Mouse (Mus musculus): ENCODE data around the gene Mylpf. TPM values are rescaled to one million over a fixed set of nuclear protein-coding genes. Genes with fewer than 3 reads are reported as not detected.
"Not testable (repeated sequence)": the region's sequence is repeated elsewhere in the genome, so short reads cannot be mapped to it uniquely, and the experiment has no call there.

The Mylpf gene
- total and polyA plus RNA-seq, 3 experiments, result 0.94 to 2.8 TPM; not detected in 1

DNA sequence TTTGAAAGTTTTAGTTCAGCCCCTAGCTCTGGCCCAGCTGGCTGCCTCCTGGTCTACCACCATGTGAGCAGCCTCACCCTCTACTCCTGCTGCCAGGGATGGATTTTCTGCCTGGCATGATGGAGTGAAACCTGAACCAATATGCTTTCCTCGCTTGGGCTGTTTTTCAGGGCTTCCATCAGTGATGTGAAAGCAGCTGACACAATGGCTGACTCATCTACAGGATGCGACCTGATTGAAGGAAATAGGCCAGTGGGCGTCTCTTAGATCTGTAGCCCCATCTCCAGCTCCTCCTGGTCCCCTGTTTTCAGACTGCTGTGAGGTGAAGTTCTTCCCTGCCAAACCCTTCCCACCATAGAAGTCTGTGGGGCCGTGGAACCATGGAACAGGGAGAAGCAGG, 31.8 kb upstream of the Mylpf start:
- no peak overlapping the region for H3K4me3 ChIP-seq (ENCODE audit: low read depth, low read length)
- H3K36me3 ChIP-seq (replicated peaks), result peaks cover 2% of the 10 kb centered on the region
- H3K4me1 ChIP-seq (ENCODE audit: insufficient read depth, low read depth, low read length), result peaks cover 54% of the 10 kb centered on the region
- no peaks in the 10 kb centered on the region for H3K27me3 ChIP-seq (ENCODE audit: insufficient read depth, low read length)
- no peak for DNase-seq (ENCODE audit: low spot score)
- ATAC-seq (ENCODE audit: extremely low read depth, insufficient number of reproducible peaks, low FRiP score, poor library complexity, severe bottlenecking), result no peak
- TF ChIP-seq CTCF (IDR thresholded peaks at IDR 0.05; ENCODE audit: low read depth, low read length) (no peak), POLR2AphosphoS5 (IDR thresholded peaks at IDR 0.05; ENCODE audit: insufficient replicate concordance, low read depth, low read length) (no peak), TAL1 (conservative IDR thresholded peaks at IDR 0.05; ENCODE audit: low read depth, low read length) (no peak), GATA1 (IDR thresholded peaks at IDR 0.05; ENCODE audit: borderline replicate concordance, low read length) (no peak), GATA2 (IDR thresholded peaks at IDR 0.05; ENCODE audit: borderline replicate concordance, low read depth, low read length) (no peak)
- H3K9me3 ChIP-seq (replicated peaks), result peaks cover 4% of the 10 kb centered on the region; the same call in 1 of the 2 replicates

DNA sequence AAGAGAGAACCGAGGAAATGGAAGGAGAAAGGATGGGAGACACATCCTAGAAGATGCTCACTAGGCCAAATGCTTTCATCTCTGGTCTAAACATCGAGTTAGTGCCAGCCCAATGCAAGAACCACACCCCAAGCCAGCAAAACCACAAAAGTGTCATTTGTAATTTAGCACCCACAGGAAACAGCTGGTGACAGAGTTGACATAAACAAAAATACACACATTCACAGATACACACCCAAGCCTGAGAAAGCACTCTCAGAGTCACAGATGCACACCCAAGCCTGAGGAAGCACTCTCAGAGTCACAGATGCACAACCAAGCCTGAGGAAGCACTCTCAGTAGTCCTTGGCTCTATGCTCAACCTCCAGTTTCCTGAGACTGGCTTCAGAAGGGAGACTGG, 27.9 kb upstream of the Mylpf start:
- Histone ChIP-seq H3K4me3 (ENCODE audit: low read depth, low read length) (no peak overlapping the region; the same call in 1 of the 2 replicates), H3K9me3 (replicated peaks) (peaks cover 4% of the 10 kb centered on the region; the same call in 1 of the 2 replicates), H3K4me1 (ENCODE audit: insufficient read depth, low read depth, low read length) (peaks cover 73% of the 10 kb centered on the region), H3K36me3 (replicated peaks) (peaks cover 2% of the 10 kb centered on the region), H3K27me3 (ENCODE audit: insufficient read depth, low read length) (no peaks in the 10 kb centered on the region)
- TF ChIP-seq POLR2AphosphoS5 (IDR thresholded peaks at IDR 0.05; ENCODE audit: insufficient replicate concordance, low read depth, low read length) (no peak), GATA2 (IDR thresholded peaks at IDR 0.05; ENCODE audit: borderline replicate concordance, low read depth, low read length) (no peak), TAL1 (conservative IDR thresholded peaks at IDR 0.05; ENCODE audit: low read depth, low read length) (no peak), CTCF (IDR thresholded peaks at IDR 0.05; ENCODE audit: low read depth, low read length) (no peak), GATA1 (IDR thresholded peaks at IDR 0.05; ENCODE audit: borderline replicate concordance, low read length) (no peak)
- DNase-seq (ENCODE audit: low spot score) (no peak), ATAC-seq (ENCODE audit: extremely low read depth, insufficient number of reproducible peaks, low FRiP score, poor library complexity, severe bottlenecking) (peak; percentile 62)

DNA sequence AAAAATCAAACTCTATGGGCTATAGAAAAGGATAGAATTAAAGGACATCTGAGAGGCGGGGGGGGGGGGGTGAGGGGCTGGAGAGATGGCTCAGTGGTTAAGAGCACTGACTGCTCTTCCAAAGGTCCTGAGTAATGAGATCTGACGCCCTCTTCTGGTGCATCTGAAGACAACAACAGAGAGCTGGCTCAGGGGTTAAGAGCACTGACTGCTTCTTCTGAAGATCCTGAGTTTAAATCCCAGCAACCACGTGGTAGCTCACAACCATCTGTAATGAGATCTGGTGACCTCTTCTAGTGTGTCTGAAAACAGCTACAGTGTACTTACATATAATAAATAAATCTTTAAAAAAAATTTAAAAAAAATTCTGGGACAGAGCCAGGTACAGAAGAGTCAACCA, 27.0 kb upstream of the Mylpf start:
- peaks cover 78% of the 10 kb centered on the region for H3K4me1 ChIP-seq (ENCODE audit: insufficient read depth, low read depth, low read length)

DNA sequence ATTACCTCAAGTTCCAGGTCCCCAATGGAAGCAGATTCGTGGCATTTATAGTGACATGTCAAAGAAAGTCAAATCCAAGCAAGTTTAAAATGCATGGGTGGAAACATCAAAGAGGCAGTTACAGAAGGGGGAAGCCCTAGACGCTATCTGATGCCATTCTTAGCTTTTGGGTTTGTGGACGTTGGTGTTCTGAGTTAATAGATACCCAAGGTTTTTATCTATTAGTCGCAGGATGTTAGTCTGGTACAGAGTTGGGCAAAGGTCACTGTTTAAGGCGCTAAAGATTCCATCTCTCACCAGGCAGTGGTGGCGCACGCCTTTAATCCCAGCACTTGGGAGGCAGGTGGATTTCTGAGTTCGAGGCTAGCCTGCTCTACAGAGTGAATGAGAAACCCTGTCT, 25.3 kb upstream of the Mylpf start:
- Histone ChIP-seq H3K27me3 (ENCODE audit: insufficient read depth, low read length) (no peaks in the 10 kb centered on the region), H3K9me3 (replicated peaks) (peaks cover 4% of the 10 kb centered on the region; the same call in 1 of the 2 replicates), H3K4me3 (ENCODE audit: low read depth, low read length) (no peak overlapping the region), H3K36me3 (replicated peaks) (peaks cover 13% of the 10 kb centered on the region), H3K4me1 (ENCODE audit: insufficient read depth, low read depth, low read length) (peaks cover 74% of the 10 kb centered on the region)
- DNase-seq (ENCODE audit: low spot score) (peak; percentile 60), ATAC-seq (ENCODE audit: extremely low read depth, insufficient number of reproducible peaks, low FRiP score, poor library complexity, severe bottlenecking) (peak; percentile 58)
- TF ChIP-seq GATA2 (IDR thresholded peaks at IDR 0.05; ENCODE audit: borderline replicate concordance, low read depth, low read length) (no peak), TAL1 (conservative IDR thresholded peaks at IDR 0.05; ENCODE audit: low read depth, low read length) (peak; percentile 78)

More for the DNA sequence above, 27.0 kb upstream of the Mylpf start:
- not testable (repeated sequence) for H3K4me3 ChIP-seq (ENCODE audit: low read depth, low read length); ATAC-seq (ENCODE audit: extremely low read depth, insufficient number of reproducible peaks, low FRiP score, poor library complexity, severe bottlenecking); H3K9me3 ChIP-seq (replicated peaks); DNase-seq (ENCODE audit: low spot score); H3K36me3 ChIP-seq (replicated peaks); H3K27me3 ChIP-seq (ENCODE audit: insufficient read depth, low read length)

DNA sequence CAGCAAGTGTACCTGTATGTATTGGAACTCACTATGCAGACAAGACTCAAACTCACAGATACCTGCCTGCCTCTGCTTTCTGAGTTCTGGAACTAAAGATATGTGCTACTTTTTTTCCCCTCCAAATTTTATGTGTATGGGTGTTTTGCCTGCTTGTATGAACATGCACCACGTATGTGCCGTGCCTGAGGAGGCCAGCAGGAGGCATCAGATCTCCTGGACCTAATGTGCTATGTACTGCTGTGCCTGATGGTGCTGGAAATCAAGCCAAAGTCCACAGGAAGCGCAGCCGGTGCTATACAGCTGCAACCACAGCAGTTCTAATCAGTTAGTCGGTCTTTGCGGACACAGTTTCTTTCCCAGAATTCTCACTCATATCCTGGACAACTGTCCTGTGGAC, 24.9 kb upstream of the Mylpf start:
- H3K9me3 ChIP-seq (replicated peaks), result peaks cover 4% of the 10 kb centered on the region; the same call in 1 of the 2 replicates
- no peak overlapping the region for H3K4me3 ChIP-seq (ENCODE audit: low read depth, low read length)
- H3K36me3 ChIP-seq (replicated peaks), result peaks cover 18% of the 10 kb centered on the region
- ATAC-seq (ENCODE audit: extremely low read depth, insufficient number of reproducible peaks, low FRiP score, poor library complexity, severe bottlenecking), result no peak
- no peaks in the 10 kb centered on the region for H3K27me3 ChIP-seq (ENCODE audit: insufficient read depth, low read length)
- H3K4me1 ChIP-seq (ENCODE audit: insufficient read depth, low read depth, low read length), result peaks cover 79% of the 10 kb centered on the region
- TF ChIP-seq GATA1 (IDR thresholded peaks at IDR 0.05; ENCODE audit: borderline replicate concordance, low read length) (no peak), CTCF (IDR thresholded peaks at IDR 0.05; ENCODE audit: low read depth, low read length) (0 out of 2 replicates have a peak, but pooled peaks have one; percentile 29), TAL1 (conservative IDR thresholded peaks at IDR 0.05; ENCODE audit: low read depth, low read length) (no peak), GATA2 (IDR thresholded peaks at IDR 0.05; ENCODE audit: borderline replicate concordance, low read depth, low read length) (no peak), POLR2AphosphoS5 (IDR thresholded peaks at IDR 0.05; ENCODE audit: insufficient replicate concordance, low read depth, low read length) (no peak)
- no peak for DNase-seq (ENCODE audit: low spot score)

DNA sequence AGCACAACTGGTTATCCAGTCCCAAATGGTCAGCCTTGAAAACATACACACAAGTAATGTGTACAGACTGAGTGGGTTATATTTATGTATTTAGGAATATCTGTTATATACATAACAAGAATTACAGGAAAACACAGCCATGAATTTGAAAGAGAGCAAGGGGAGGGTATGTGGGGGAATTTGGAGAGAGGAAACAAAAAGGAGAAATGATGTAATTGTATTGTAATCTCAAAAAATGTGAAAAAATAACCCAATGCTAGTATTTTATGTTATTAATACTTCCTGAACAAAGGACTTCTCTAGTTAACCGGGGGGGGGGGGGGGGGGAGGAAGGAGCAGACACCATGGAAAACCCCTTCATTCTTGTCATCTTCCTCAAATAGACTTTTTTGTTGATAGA, 24.0 kb upstream of the Mylpf start:
- no peak for DNase-seq (ENCODE audit: low spot score)
- peaks cover 87% of the 10 kb centered on the region for H3K4me1 ChIP-seq (ENCODE audit: insufficient read depth, low read depth, low read length)
- TF ChIP-seq CTCF (IDR thresholded peaks at IDR 0.05; ENCODE audit: low read depth, low read length) (no peak), GATA1 (IDR thresholded peaks at IDR 0.05; ENCODE audit: borderline replicate concordance, low read length) (no peak), POLR2AphosphoS5 (IDR thresholded peaks at IDR 0.05; ENCODE audit: insufficient replicate concordance, low read depth, low read length) (no peak), GATA2 (IDR thresholded peaks at IDR 0.05; ENCODE audit: borderline replicate concordance, low read depth, low read length) (no peak), TAL1 (conservative IDR thresholded peaks at IDR 0.05; ENCODE audit: low read depth, low read length) (no peak)

DNA sequence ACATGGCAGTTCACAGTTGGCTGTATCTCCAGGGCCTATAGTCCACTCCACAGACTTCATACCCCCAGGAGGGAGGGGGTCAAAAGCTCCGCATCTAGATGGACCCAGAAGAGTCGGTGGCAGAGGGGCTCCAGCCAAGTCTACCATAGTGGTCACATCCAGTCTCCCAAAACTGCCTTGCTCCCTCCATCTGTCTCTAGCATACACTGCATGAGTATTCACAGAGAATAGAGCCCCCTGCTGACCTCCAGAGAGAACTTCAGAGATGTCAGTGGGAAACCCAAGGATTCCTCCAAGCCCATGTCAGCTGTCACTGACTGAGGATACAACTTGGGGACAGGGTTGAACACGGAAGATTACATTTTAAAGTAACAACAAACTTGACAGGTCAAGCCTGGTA, 23.1 kb upstream of the Mylpf start:
- Histone ChIP-seq H3K27me3 (ENCODE audit: insufficient read depth, low read length) (no peaks in the 10 kb centered on the region), H3K9me3 (replicated peaks) (no peaks in the 10 kb centered on the region), H3K4me1 (ENCODE audit: insufficient read depth, low read depth, low read length) (peaks cover 86% of the 10 kb centered on the region), H3K4me3 (ENCODE audit: low read depth, low read length) (no peak overlapping the region), H3K36me3 (replicated peaks) (peaks cover 35% of the 10 kb centered on the region)
- TF ChIP-seq TAL1 (conservative IDR thresholded peaks at IDR 0.05; ENCODE audit: low read depth, low read length) (no peak), CTCF (IDR thresholded peaks at IDR 0.05; ENCODE audit: low read depth, low read length) (0 out of 2 replicates have a peak, but pooled peaks have one; percentile 13), POLR2AphosphoS5 (IDR thresholded peaks at IDR 0.05; ENCODE audit: insufficient replicate concordance, low read depth, low read length) (no peak)
- no peak for ATAC-seq (ENCODE audit: extremely low read depth, insufficient number of reproducible peaks, low FRiP score, poor library complexity, severe bottlenecking)
- DNase-seq (ENCODE audit: low spot score), result no peak

More for the DNA sequence above, 24.0 kb upstream of the Mylpf start:
- ATAC-seq (ENCODE audit: extremely low read depth, insufficient number of reproducible peaks, low FRiP score, poor library complexity, severe bottlenecking), result no peak
- no peaks in the 10 kb centered on the region for H3K9me3 ChIP-seq (replicated peaks)
- H3K36me3 ChIP-seq (replicated peaks), result peaks cover 26% of the 10 kb centered on the region
- no peak overlapping the region for H3K4me3 ChIP-seq (ENCODE audit: low read depth, low read length)
- H3K27me3 ChIP-seq (ENCODE audit: insufficient read depth, low read length), result no peaks in the 10 kb centered on the region

Measured in G1E (cell line).